Mouse (Mus musculus): Measurements from ENCODE around the gene Spsb2. TPM values are rescaled to one million over a fixed set of nuclear protein-coding genes. Genes with fewer than 3 reads are reported as not detected.

The Spsb2 gene
- 3.3 TPM for polyA plus RNA-seq (2017; shearing (Covaris generic))

DNA sequence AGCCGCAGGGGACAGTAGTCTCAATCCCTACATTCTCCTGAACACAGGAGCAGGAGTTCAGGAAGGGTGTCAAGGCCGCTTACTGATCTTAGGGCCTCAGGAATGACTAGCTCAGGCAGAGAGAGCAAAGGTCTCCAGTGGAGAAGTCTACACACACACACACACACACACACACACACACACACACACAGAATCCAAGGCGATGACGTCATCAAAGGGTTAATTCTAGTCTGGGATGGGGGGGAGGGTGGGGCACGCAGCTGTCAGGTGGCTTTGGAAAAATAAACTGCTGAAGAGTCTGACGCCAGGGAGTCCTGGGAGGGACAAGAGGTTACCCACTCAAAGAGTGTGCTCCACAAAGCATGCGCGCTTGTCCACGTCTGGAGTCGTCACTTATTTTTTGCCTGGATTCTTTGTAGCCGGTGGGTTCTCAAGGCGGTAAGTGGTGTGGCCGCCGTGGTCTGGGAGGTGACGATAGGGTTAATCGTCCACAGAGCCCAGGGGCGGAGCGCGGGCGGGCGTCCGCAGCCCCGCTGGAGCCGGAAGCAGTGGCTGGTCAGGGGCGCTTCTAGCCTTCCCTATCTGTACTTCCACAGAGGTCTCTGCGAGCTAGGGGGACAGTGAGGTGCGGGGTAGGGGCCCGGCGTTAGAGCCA lies at the start of gene Spsb2:
Spsb2 (plus strand) TSS at position 304 of the 655 bp plus-strand sequence.

DNA sequence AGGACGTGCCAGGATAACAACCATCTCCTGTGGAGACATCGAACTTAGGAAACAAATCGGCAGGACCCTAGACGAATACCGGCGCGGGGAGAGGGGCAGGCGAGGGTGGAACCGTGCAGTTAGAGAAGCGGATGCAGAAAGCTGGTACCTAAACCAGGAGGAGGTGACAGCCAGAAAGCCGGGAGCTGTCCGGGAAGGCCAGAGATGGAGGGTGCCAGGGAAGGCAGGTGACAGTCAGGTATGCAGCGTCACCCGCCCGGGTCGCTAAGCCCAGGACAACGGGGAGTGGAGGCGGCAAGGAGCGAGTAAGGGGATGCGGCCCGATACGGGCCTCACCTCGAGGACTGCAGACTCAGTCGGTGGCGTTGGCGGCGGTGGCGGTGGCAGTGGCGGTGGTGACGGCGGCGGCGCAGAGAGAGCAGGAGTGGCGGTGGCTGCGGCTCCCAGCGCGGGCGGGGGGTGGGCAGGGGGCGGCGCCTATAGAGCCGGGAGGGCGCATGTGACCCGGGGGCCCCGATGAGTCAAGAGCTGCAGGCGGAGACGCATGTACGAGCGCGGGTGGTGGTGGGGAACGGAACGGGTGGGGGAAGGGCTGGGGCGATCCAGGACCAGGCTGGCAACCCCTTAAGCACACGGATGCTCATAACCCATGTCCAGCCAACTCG lies 39.2 kb upstream of the Spsb2 start, which contains the start of gene Eno2:
Eno2 (minus strand) TSS at position 573 of the 665 bp plus-strand sequence.

DNA sequence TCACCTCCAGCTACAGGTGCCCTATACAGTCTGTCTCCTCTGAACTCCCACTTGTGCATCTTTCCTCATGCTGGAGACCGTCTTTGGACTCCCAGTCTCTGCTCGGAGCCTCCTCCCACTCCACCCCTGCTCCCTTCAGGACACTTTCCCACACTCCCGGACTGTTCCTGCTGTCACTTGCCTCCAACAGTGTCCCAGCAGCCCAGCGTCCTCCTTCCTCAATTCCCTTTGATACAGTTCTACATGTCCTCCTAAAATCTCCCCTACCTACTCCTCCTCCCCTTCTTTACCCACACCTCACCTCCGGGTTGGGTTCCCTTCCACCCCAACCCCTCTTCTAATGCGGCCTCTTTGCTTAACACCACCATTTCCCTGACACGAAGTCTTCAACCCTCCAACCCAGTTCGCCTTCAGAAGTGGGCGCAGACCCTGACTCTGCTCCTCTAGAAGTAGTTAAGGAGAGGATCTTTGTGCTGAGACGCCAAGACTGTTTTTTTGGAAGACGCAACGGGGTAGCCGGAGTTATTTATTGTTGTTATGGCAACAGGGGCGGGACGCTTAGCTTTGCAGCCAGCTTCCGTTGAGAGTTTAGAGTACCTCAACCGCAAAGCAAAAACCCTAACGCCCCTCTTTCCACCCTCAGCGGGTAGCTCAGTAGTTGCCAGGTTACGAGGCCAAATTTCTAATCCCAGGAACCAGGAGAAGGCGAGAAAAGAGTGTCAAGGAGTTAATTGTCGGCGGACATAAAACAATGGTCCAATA lies 29.1 kb upstream of the Spsb2 start, which contains the start of gene Lrrc23:
Lrrc23 (minus strand) TSS at position 506 of the 762 bp plus-strand sequence.

DNA sequence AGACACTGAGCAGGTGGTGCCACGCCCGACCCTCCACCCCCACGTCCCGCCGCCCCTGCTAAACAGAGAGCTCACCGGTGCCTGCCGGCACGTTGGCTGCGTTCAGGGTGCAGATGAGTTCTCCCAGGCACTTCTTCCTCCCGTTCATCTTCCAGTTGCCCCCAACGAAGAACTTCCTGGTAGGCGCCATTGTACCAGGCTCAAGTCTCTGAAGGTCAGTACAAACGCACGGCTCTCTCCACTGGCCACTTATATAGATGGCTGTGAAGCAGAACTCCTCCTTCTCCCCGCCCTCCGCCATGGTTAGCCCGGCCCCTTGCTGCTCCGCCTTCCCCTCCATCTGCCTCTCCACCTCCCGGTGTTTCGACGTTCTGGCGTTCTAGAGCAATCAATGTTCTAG lies 5.5 kb downstream of the Spsb2 start, which contains the start of gene Tpi1:
Tpi1 (minus strand) TSS at position 364 of the 400 bp plus-strand sequence.

DNA sequence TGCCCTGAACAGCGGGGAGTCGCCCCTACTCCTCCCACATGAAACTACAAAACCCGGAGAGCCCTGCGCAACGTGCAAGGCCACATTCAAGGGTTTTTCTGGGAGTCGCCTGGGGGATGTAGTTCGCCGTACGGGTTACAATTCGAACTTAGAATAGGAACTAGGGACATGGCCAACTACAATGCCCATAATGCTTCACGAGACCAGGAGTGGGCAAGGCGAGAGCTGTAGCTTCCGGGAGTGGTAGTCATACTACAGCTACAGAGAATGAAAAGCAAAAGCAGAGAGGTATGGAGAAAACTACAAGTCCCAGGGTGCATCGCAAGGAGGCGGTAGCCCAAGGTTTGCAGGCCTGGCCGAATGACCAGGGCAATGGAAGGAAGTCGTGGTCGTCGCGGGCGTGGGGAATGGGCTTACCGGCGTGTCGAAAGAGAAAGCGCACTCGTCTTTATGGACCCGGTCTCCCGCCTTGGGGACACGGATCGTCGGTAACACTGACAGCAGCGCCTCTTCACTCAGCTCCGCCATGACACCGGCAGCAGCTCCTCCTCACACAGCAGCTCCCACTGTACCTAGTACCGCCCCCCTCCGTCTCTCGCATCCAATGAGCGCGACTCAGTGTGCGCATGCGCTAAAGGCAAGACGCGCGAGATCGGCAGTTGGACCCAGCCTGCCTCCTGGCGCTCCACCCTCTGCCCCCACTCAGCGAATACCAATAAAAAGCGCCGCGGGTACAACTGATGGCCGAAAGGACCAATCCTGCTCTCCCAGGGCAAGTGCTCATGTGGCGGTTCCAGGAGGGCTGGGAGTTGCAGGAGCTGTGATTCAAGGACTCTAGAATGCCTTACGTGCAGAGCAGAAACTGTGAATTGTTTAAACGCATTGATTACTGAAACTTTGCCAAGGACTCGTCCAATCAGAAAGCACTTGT lies 20.7 kb downstream of the Spsb2 start, which contains the start of the genes Usp5 and Cdca3:
Usp5 (minus strand) TSS at position 617 of the 931 bp plus-strand sequence.
Cdca3 (plus strand) TSS at position 680 of the 931 bp plus-strand sequence.

DNA sequence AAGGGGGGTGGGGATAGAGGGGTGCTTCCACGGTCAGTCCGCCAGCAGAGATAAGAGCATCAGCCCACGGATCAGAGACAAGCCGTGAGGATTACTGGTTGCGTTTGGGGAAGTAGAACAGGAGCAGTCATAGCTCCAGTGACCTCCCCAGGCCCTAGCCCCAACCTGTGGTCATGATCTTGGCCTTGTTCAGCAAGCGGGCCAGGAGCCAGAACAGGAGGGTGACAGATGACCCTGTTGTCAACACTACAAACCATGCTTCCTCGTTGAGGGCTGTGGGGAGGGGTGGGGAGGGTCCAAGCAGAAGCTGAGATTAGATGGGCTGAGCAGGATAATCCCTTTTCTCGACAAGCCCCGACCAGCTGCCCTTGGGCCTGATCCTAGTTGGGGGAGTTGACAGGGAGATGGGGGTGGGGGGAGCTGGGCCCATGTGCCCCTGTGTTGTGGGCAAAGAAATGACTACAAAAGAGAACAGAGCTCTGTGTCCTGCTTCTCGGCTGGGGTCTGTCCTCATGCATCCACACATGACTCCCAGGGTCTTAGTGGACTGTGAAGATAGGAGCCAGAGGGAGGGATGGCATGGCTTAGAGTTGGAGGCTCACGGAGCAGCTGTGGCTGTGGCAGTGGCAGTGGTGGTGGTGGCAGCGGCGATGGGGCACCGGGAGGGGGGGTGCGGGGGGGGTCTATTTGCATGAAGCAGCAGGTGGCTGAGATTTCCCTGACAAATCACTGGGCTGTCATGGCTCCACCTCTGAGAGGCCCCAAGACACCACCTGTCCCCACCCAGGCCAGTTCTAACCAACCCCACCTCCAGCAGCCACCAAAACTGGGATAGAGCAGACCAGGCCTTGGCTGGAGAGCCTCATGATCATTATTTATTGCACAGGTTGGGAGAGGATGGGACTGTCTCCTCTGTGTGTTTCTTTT lies 32.0 kb downstream of the Spsb2 start, which contains the start of gene Gnb3:
Gnb3 (minus strand) TSS at position 35 of the 927 bp plus-strand sequence.

DNA sequence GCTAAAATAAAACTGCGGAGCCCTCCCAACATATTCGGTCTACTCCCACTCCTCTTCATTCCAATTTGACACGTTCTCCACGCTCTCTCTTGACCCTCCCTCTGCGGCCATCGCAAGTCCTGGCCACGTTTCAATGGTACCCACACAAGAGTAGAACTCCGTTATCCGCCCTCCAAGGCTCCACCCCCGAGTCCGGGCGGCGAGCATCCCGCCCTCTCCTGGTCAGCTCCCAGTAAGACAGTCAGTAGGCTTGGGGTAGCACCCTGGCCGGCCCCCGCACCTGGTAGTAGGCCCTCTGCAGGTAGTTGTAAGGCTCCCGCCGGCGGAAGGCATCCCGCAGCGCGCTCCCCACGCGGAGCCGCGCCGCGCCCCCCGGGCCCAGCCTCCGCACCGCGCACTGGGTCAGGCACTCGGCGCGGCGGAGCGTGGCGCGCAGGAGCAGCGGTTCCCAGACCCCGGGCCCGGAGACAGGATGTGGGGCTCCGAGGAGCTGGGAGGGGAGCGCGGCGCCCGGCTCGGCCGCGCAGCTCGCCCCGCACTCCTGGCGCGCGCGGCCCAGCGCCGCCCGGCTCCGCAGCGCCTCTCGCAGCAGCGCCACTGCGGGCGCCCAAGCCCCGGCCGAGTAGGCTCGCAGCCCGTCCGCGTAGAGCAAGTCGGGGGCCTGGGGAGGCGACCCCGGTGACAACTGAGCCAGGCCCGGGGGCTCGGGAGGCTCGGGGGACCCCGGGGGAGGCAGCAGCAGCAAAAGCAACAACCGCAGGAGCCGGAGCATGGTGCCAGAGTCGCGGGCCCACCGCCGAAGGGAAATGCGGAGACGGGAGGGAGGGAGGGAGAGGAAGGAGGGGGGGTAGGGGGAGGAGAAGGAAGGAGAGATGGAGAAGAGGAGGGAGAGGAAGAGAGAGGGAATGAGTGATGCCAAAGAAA lies 48.7 kb downstream of the Spsb2 start, which contains the start of gene P3h3:
P3h3 (minus strand) TSS at position 837 of the 924 bp plus-strand sequence.

Other genes starting within 250 kb of the Spsb2 start
- not detected for gene C1rb, start 238.4 kb upstream of the Spsb2 start, polyA plus RNA-seq (2017; shearing (Covaris generic))
- gene C1s2, start 172.6 kb upstream of the Spsb2 start, polyA plus RNA-seq (2017; shearing (Covaris generic)): not detected
- gene Lpcat3, start 145.6 kb upstream of the Spsb2 start, polyA plus RNA-seq (2017; shearing (Covaris generic)): 27.3 TPM
- gene Emg1, start 96.5 kb upstream of the Spsb2 start, polyA plus RNA-seq (2017; shearing (Covaris generic)): 299 TPM
- gene Phb2, start 96.3 kb upstream of the Spsb2 start, polyA plus RNA-seq (2017; shearing (Covaris generic)): 137 TPM
- gene Ptpn6, start 69.9 kb upstream of the Spsb2 start, polyA plus RNA-seq (2017; shearing (Covaris generic)): 230 TPM
- 313 TPM for gene Grcc10, start 67.3 kb upstream of the Spsb2 start, polyA plus RNA-seq (2017; shearing (Covaris generic))
- 0.44 TPM for gene Gm45234, start 52.6 kb upstream of the Spsb2 start, polyA plus RNA-seq (2017; shearing (Covaris generic))
- gene Atn1, start 52.1 kb upstream of the Spsb2 start, polyA plus RNA-seq (2017; shearing (Covaris generic)): 21.5 TPM
- 4.5 TPM for gene Eno2, start 39.0 kb upstream of the Spsb2 start, polyA plus RNA-seq (2017; shearing (Covaris generic))
- gene Lrrc23, start 28.9 kb upstream of the Spsb2 start, polyA plus RNA-seq (2017; shearing (Covaris generic)): 3.9 TPM
- gene Tpi1, start 5.6 kb downstream of the Spsb2 start, polyA plus RNA-seq (2017; shearing (Covaris generic)): 109 TPM
- 69.3 TPM for gene Usp5, start 20.8 kb downstream of the Spsb2 start, polyA plus RNA-seq (2017; shearing (Covaris generic))
- 2.5 TPM for gene Cdca3, start 20.9 kb downstream of the Spsb2 start, polyA plus RNA-seq (2017; shearing (Covaris generic))
- gene Gnb3, start 31.6 kb downstream of the Spsb2 start, polyA plus RNA-seq (2017; shearing (Covaris generic)): not detected
- gene P3h3, start 49.1 kb downstream of the Spsb2 start, polyA plus RNA-seq (2017; shearing (Covaris generic)): not detected
- not detected for gene Gpr162, start 55.3 kb downstream of the Spsb2 start, polyA plus RNA-seq (2017; shearing (Covaris generic))
- gene Cd4, start 79.6 kb downstream of the Spsb2 start, polyA plus RNA-seq (2017; shearing (Covaris generic)): 653 TPM
- 0.87 TPM for gene Lag3, start 103.0 kb downstream of the Spsb2 start, polyA plus RNA-seq (2017; shearing (Covaris generic))
- 4.7 TPM for gene Ptms, start 111.4 kb downstream of the Spsb2 start, polyA plus RNA-seq (2017; shearing (Covaris generic))
- gene Mlf2, start 122.7 kb downstream of the Spsb2 start, polyA plus RNA-seq (2017; shearing (Covaris generic)): 116 TPM
- 39.3 TPM for gene Cops7a, start 156.9 kb downstream of the Spsb2 start, polyA plus RNA-seq (2017; shearing (Covaris generic))
- gene Pianp, start 188.0 kb downstream of the Spsb2 start, polyA plus RNA-seq (2017; shearing (Covaris generic)): 0.96 TPM
- 60.2 TPM for gene Zfp384, start 200.5 kb downstream of the Spsb2 start, polyA plus RNA-seq (2017; shearing (Covaris generic))
- 54.7 TPM for gene Ing4, start 231.1 kb downstream of the Spsb2 start, polyA plus RNA-seq (2017; shearing (Covaris generic))
- gene Acrbp, start 241.0 kb downstream of the Spsb2 start, polyA plus RNA-seq (2017; shearing (Covaris generic)): 6.5 TPM